In genomic region chr8:123899366-123899765, GRCm38 (mm10) we compare ENCODE assay signal across 20 mouse cellular contexts. TPM values are rescaled to one million over a fixed set of nuclear protein-coding genes. Genes with fewer than 3 reads are reported as not detected.
DNase-seq lines count a peak whose midpoint lies in the region; ATAC-seq and TF ChIP-seq lines count a peak whose summit lies in the region.
"Had no signal": no experiment of that assay in that cellular context is flagged by ENCODE, and none has a peak within 500 bp of the region (broad histone marks: within the 10 kb centered on the region; RNA-seq: fewer than 3 reads in every experiment).

No protein-coding gene starts in this region.

- TF ChIP-seq CTCF in kidney, adult 2 months (conservative IDR thresholded peaks at IDR 0.05; ENCODE audit: insufficient read depth, insufficient read length, low read depth, low read length): no peak

- H3K27me3 ChIP-seq in kidney, adult 2 months (replicated peaks; ENCODE audit: control insufficient read depth, insufficient read depth, low read length): no peaks in the 10 kb centered on the region
- H3K27me3 ChIP-seq in limb, embryonic 10.5 days (ENCODE audit: low read depth, poor library complexity, severe bottlenecking): peaks cover 33% of the 10 kb centered on the region

- H3K4me1 ChIP-seq in kidney, adult 2 months (ENCODE audit: control insufficient read depth, insufficient read depth, low read length): no peaks in the 10 kb centered on the region
- no peaks in the 10 kb centered on the region for H3K4me1 ChIP-seq in limb, embryonic 10.5 days
- H3K4me1 ChIP-seq: embryonic facial prominence, embryonic 12.5 days; forebrain, embryonic 15.5 days had no signal

- TF ChIP-seq POLR2A in kidney, adult 2 months (IDR thresholded peaks at IDR 0.05; ENCODE audit: low read depth, low read length): no peak

- H3K9me3 ChIP-seq in limb, embryonic 10.5 days (replicated peaks): no peaks in the 10 kb centered on the region
- H3K9me3 ChIP-seq: embryonic facial prominence, embryonic 12.5 days; forebrain, embryonic 15.5 days; G1E; heart, embryonic 13.5 days had no signal

- peak; percentile 73 for ATAC-seq in frontal cortex, adult (ENCODE audit: low TSS enrichment)
- ATAC-seq: CD4-positive, CD25-positive, alpha-beta regulatory T cell, adult 4 months; forebrain, embryonic 15.5 days; hindbrain, embryonic 16.5 days had no signal

- 83% methylated on average over 7 of the region's 7 CpGs for WGBS in kidney, adult 2 months
- 94% methylated on average over 7 of the region's 7 CpGs for WGBS in limb, embryonic 10.5 days

- H3K27ac ChIP-seq in kidney, adult 2 months (ENCODE audit: insufficient read depth, low read depth, low read length): no peak overlapping the region
- H3K27ac ChIP-seq in limb, embryonic 10.5 days: no peak overlapping the region
- H3K27ac ChIP-seq: embryonic facial prominence, embryonic 12.5 days; forebrain, embryonic 15.5 days; heart, embryonic 13.5 days had no signal

- no peak for DNase-seq in frontal cortex, postnatal 14 days (ENCODE audit: low spot score in 2 of 2)
- DNase-seq in kidney, postnatal 4 days: peak; percentile 22 to 33
- no peak for DNase-seq in kidney, adult 2 months
- DNase-seq in MN1 (ENCODE audit: low spot score): peak; percentile 61
- peak; percentile 20 for DNase-seq in lung, postnatal 14 days
- no peak for DNase-seq in embryo, embryonic 11 days
- DNase-seq in limb, embryonic 10.5 days (ENCODE audit: low spot score): no peak
- DNase-seq: adrenal gland, postnatal 10 days; B cell, adult 2 months; cerebellum, postnatal 10 days; gastrocnemius, postnatal 25 days; heart, adult 11 months; heart, postnatal 36 days had no signal

- no peaks in the 10 kb centered on the region; the same call in 1 of the 2 replicates for H3K36me3 ChIP-seq in kidney, adult 2 months (ENCODE audit: control insufficient read depth, insufficient read depth, low read length)
- H3K36me3 ChIP-seq in limb, embryonic 10.5 days: peaks cover 66% of the 10 kb centered on the region

- no peak overlapping the region for H3K4me3 ChIP-seq in kidney, adult 2 months (ENCODE audit: insufficient read depth, low read depth, low read length)
- H3K4me3 ChIP-seq in limb, embryonic 10.5 days: no peak overlapping the region
- H3K4me3 ChIP-seq: embryonic facial prominence, embryonic 12.5 days; forebrain, embryonic 15.5 days; heart, embryonic 13.5 days had no signal

RNA-seq across cellular contexts. Expression of gene Acta1, which starts 4.8 kb away (rescaled TPM):
- 1.3 and 665 TPM in 2 replicates for polyA plus RNA-seq in kidney, adult 2 months (2012; rRNA removed)
- polyA plus RNA-seq in limb, embryonic 10.5 days (2016; fragmentation: Nextera tagmentation; extraction: Ambion mirVana): 1.6 and 1.8 TPM in 2 replicates

RNA-seq across cellular contexts. Expression of gene Ccsap, which starts 39.4 kb away (rescaled TPM):
- 0.22 and 0.30 TPM in 2 replicates for polyA plus RNA-seq in kidney, adult 2 months (2012; rRNA removed)
- polyA plus RNA-seq in limb, embryonic 10.5 days (2016; fragmentation: Nextera tagmentation; extraction: Ambion mirVana): 6.0 and 6.1 TPM in 2 replicates

RNA-seq across cellular contexts. Expression of gene Nup133, which starts 49.7 kb away (rescaled TPM):
- polyA plus RNA-seq in kidney, adult 2 months (2012; rRNA removed): 7.9 and 8.7 TPM in 2 replicates
- 60.4 and 61.9 TPM in 2 replicates for polyA plus RNA-seq in limb, embryonic 10.5 days (2016; fragmentation: Nextera tagmentation; extraction: Ambion mirVana)

Comparison
In these comparisons a context has a peak if more than half of its experiments do, and no peak if none do; other contexts are left out.
1. DNase-seq: peak in kidney, postnatal 4 days (2 of 2), MN1 (single experiment) and lung, postnatal 14 days (single experiment); none in frontal cortex, postnatal 14 days (0 of 2), kidney, adult 2 months (single experiment), embryo, embryonic 11 days (single experiment) and limb, embryonic 10.5 days (single experiment).